Mouse (Mus musculus): ENCODE measurements at regions not wholly inside any gene's neighbourhood (a gene's known extent, or its start where the extent isn't known, plus 50 kb on each side); places are given as distances from the start of the nearest gene placed in this dataset.

DNA sequence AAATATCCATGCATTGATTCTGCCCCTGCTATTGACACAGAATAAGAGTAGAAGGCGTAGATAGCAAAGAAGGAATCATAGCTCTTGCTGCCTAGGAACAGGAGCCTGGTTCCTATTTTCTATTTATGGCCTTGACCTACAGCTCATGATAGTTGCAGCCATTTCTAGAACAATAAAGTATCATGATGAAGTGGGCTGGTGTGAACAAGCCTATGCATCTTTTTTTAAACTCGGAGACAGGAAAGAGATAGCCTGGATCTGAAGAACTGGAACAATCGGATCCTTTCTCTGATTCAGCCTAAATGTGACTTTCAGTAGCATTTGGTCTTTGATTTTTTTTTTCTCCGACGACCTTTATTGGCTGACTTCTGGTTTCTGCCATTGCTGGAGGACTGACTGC is 541.4 kb downstream of the Galc start:
- DNase-seq (ENCODE audit: low spot score in 2 of 2): no peak

All from frontal cortex, postnatal 10 days (tissue).